Mouse (Mus musculus) limb, embryonic 13.5 days (tissue): ENCODE results near the gene Btbd16. TPM values are rescaled to one million over a fixed set of nuclear protein-coding genes. Genes with fewer than 3 reads are reported as not detected.

Experiments used
- ATAC-seq: fragments of 200-750 bp; cut with Nextera tagmentation; 2 replicates; pipeline ENCODE4 v1.8.0; 2017; ENCODE audit warnings: low read depth, moderate number of reproducible peaks, moderate TSS enrichment; ENCODE audit not compliant: low FRiP score
- H3K27ac ChIP-seq: fragments of 300-500 bp; sonication (generic); 2 replicates; pipeline ENCODE4 v1.5.1; 2015; ENCODE audit warnings: inconsistent platforms, mild to moderate bottlenecking, moderate library complexity
- H3K27me3 ChIP-seq: fragments of 300-500 bp; sonication (generic); 2 replicates; pipeline ENCODE4 v1.6.1; 2015; ENCODE audit warnings: mild to moderate bottlenecking, inconsistent platforms
- H3K36me3 ChIP-seq: fragments of 300-500 bp; sonication (generic); 2 replicates; pipeline ENCODE4 v1.6.1; 2015; ENCODE audit warnings: inconsistent platforms, mild to moderate bottlenecking, moderate library complexity
- H3K4me1 ChIP-seq: fragments of 300-500 bp; sonication (generic); 2 replicates; pipeline ENCODE4 v1.6.1; 2015; ENCODE audit warnings: inconsistent platforms
- H3K4me2 ChIP-seq: fragments of 300-500 bp; sonication (generic); replicated peaks from 2 replicates; pipeline ENCODE4 v1.6.1; 2015; ENCODE audit warnings: inconsistent platforms, mild to moderate bottlenecking, moderate library complexity
- H3K4me3 ChIP-seq: fragments of 300-500 bp; sonication (generic); 2 replicates; pipeline ENCODE4 v1.5.1; 2015; ENCODE audit warnings: moderate library complexity, mild to moderate bottlenecking, inconsistent platforms
- H3K9ac ChIP-seq: fragments of 300-500 bp; sonication (generic); 2 replicates; pipeline ENCODE4 v1.6.1; 2015; ENCODE audit warnings: mild to moderate bottlenecking, inconsistent platforms
- H3K9me3 ChIP-seq: fragments of 300-500 bp; sonication (generic); 2 replicates; pipeline ENCODE4 v1.6.1; 2016; ENCODE audit warnings: inconsistent platforms
- WGBS: fragments of 180-500 bp; shearing (Covaris S2); methylation state at CpG from one replicate; pipeline ENCODE4 v1.1.7; 2015; 5-methylcytosine and 5-hydroxymethylcytosine counted together
- polyA plus RNA-seq: library from polyadenylated mRNA; unstranded; fragments of >200 nt; fragmentation: Nextera tagmentation; extraction: Ambion mirVana; gene quantifications from 2 replicates; pipeline ENCODE4 v1.2.1, GENCODE M21; 2015

Btbd16 gene
- polyA plus RNA-seq, 1 experiment from 2014 or later, result 0.22 TPM

DNA sequence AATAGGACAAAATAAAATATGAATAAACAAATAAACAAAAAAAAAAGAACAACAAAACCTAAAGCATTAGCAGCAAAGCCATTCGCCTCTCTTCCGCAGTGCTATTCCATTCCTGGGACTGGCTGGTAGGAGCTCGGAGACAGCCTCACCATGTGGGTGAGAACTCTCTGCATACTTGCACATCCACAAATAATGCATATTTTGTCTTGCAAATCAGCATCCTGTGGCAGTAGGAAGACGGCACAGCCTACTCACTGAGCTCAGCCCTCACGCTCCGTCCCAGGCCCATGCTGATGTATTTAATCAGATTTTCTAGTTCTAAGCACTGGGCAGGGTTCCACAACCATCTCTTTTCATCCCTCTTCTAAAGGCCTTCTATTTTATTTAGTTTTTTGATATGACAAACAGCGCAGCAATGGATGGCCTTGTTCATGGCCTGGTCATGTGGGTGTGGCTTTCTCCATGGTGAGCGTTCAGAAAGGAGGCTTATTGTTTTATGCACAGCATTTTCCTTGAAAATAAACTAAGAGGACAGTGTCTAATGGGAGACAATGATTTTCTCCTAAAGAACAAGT is 29.5 kb downstream of the Btbd16 start:
- H3K4me2 ChIP-seq, result no peak overlapping the region
- H3K9ac ChIP-seq, result no peak overlapping the region
- H3K4me1 ChIP-seq, result no peaks in the 10 kb centered on the region
- ATAC-seq, result no peak
- no peaks in the 10 kb centered on the region for H3K9me3 ChIP-seq
- no peak overlapping the region for H3K4me3 ChIP-seq
- WGBS, result 92% methylated on average over 8 of the region's 8 CpGs
- no peak overlapping the region for H3K27ac ChIP-seq
- no peaks in the 10 kb centered on the region for H3K36me3 ChIP-seq
- H3K27me3 ChIP-seq, result no peaks in the 10 kb centered on the region

DNA sequence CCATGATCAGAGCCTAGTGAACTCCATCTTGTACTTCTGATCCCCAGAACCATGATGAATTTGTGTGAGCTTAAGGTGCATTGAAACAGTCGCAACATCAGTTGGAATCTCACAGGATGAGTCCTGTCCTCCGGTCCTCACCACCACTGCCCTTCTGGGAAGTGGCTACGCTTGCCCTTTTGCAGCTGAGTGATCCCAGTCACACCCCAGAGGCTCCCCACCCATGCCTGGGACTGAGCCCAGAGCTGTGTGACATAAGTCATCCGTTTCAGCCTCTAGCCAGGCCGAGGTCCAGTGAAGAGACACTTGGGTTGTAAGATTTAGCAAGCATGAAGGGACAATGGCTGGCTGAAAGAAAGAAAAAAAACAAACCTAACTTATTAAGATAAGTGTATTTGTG is 31.1 kb downstream of the Btbd16 start:
- no peak overlapping the region for H3K4me3 ChIP-seq
- H3K27me3 ChIP-seq, result no peaks in the 10 kb centered on the region
- no peaks in the 10 kb centered on the region for H3K4me1 ChIP-seq
- no peaks in the 10 kb centered on the region for H3K9me3 ChIP-seq
- WGBS, result 79% methylated on average over 5 of the region's 5 CpGs
- H3K9ac ChIP-seq, result no peak overlapping the region
- H3K4me2 ChIP-seq, result no peak overlapping the region
- no peak for ATAC-seq
- H3K36me3 ChIP-seq, result no peaks in the 10 kb centered on the region
- no peak overlapping the region for H3K27ac ChIP-seq

DNA sequence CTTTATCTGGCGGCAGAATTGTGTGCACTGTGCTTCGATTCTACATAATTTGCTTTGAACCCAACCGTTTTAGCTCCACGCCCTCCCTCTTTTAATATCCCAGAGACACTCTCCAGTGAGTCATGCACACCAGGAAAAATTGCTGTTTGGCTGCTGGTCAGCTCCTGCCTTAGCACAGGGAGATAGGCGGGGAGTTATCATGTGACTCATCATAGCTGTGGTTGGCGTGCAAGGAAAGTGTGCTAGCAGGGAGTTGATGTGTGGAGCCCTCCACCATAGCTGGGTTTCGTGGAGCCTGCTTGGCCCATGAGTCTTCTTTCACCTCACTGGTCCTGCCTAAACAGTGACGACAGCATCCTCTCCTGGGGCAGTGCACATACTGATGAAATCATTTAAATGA is 33.9 kb downstream of the Btbd16 start:
- Histone ChIP-seq H3K27me3 (no peaks in the 10 kb centered on the region), H3K27ac (no peak overlapping the region), H3K36me3 (no peaks in the 10 kb centered on the region), H3K9ac (no peak overlapping the region), H3K4me2 (no peak overlapping the region), H3K4me1 (no peaks in the 10 kb centered on the region), H3K9me3 (no peaks in the 10 kb centered on the region), H3K4me3 (no peak overlapping the region)
- no peak for ATAC-seq
- WGBS, result 76% methylated on average over 8 of the region's 8 CpGs

DNA sequence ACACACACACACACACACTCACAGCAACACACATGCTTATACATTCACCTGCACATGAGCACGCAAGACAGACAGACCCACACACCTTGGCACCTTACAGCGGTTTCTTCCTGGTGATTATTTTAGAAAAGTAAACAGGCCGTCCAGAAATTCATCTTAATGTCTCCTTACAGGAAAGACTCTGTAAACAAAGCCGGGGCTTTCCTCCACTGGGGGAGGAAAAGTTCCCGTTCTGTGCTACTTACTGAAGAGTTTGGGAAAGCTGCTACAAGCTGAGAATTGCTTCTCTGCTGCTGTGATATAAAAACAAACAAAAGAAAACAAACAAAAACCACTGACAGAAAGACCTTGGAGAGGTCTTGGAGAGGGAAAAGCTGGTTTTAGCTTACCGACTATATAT is 34.8 kb downstream of the Btbd16 start:
- no peak for ATAC-seq
- Histone ChIP-seq H3K9ac (no peak overlapping the region), H3K27ac (no peak overlapping the region), H3K4me1 (no peaks in the 10 kb centered on the region), H3K4me3 (no peak overlapping the region), H3K9me3 (no peaks in the 10 kb centered on the region), H3K36me3 (no peaks in the 10 kb centered on the region), H3K4me2 (no peak overlapping the region), H3K27me3 (no peaks in the 10 kb centered on the region)
- WGBS, result 67% methylated on average over 6 of the region's 6 CpGs

DNA sequence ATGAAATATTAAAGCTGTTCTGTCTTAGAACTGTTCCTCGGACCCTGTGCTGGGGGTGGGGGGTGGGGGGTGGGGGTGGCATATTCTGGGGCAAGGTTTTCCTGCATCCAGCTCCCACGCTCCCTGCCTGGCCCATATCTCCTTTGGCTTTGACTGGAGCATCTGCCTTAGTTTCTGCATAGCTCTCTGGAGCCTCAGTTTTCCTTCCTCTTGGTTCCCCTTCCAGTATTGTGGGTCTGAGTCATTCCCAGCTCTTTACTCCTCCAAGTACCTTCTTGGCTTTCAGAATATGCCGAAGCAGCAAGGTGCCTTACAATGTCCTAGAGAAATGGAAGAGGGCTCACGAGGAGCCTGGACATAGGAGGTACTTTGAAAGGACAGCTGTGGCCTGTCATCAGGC is 36.4 kb downstream of the Btbd16 start:
- Histone ChIP-seq H3K4me3 (no peak overlapping the region), H3K27ac (no peak overlapping the region), H3K36me3 (no peaks in the 10 kb centered on the region), H3K9me3 (no peaks in the 10 kb centered on the region), H3K4me1 (no peaks in the 10 kb centered on the region), H3K4me2 (no peak overlapping the region), H3K27me3 (no peaks in the 10 kb centered on the region), H3K9ac (no peak overlapping the region)
- ATAC-seq, result no peak
- WGBS, result 88% methylated on average over 4 of the region's 4 CpGs

DNA sequence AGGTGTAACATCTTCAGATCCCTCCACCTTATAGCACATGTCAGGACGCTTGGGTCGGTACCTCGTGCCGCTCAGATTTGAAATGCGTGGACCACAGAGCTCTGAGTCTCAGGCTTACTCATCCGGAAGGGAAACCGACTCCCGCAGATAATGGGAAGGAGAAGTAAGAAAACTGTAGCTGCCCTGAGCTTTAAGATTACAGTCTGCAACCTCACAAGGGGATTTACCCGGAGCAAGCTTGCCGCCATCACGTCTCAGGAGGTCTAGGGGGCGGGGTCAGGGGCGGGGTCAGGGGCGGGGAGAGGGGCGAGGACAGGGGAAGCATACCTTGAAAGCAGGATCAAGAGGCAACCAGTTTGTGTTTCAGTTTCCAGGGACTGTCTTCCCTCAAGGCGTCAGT is 38.5 kb downstream of the Btbd16 start:
- H3K4me2 ChIP-seq, result no peak overlapping the region; the same call in 1 of the 2 replicates
- 40% methylated on average over 16 of the region's 16 CpGs for WGBS
- H3K4me3 ChIP-seq, result no peak overlapping the region
- no peaks in the 10 kb centered on the region for H3K36me3 ChIP-seq
- no peaks in the 10 kb centered on the region for H3K27me3 ChIP-seq
- H3K9me3 ChIP-seq, result no peaks in the 10 kb centered on the region
- H3K27ac ChIP-seq, result no peak overlapping the region
- no peak for ATAC-seq
- H3K9ac ChIP-seq, result no peak overlapping the region
- no peaks in the 10 kb centered on the region for H3K4me1 ChIP-seq

DNA sequence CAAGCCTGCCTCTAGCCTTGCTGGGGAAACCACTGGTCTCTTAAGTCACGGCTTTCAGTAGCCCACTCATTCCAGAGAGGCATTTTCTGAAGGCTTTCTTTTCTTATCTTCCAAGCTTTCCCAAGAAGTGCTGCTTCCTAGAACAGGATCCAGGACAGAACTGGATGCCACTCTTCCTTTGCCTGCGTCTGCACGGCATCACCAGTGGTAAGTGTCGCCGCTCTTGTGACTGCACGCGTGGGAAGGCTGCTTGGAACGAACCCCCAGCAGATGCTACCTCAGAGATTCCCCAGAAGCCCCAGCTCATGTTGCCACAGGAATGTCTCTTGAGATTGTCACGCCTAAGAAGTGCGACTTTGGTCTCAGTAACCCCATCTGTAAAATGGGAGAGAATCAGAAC is 41.7 kb downstream of the Btbd16 start:
- H3K9me3 ChIP-seq, result no peaks in the 10 kb centered on the region
- H3K9ac ChIP-seq, result no peak overlapping the region
- ATAC-seq, result no peak
- WGBS, result 92% methylated on average over 10 of the region's 10 CpGs
- no peak overlapping the region for H3K4me2 ChIP-seq
- H3K4me3 ChIP-seq, result no peak overlapping the region
- H3K36me3 ChIP-seq, result no peaks in the 10 kb centered on the region
- H3K27ac ChIP-seq, result no peak overlapping the region
- H3K4me1 ChIP-seq, result no peaks in the 10 kb centered on the region
- H3K27me3 ChIP-seq, result no peaks in the 10 kb centered on the region

DNA sequence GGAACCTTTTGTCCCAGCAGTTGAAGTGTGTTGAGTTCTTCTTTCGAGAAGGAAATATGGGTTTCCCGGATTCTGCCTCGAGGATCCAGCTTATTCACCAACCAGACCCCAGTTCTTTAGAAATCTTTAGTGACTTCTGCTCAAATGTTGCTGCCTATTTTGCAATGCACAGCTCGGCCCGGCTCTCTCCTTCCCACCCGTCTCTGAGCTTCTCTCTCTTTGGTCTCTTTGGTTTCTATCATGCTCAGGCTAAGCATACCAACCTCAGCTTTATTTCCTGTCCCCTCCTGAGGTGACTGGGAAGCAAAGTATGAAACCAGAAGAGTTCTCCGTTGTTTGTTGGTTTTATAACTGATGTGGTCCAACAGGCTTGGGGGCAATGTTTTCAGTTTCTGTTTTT is 42.4 kb downstream of the Btbd16 start:
- Histone ChIP-seq H3K27me3 (no peaks in the 10 kb centered on the region), H3K9ac (no peak overlapping the region), H3K4me1 (no peaks in the 10 kb centered on the region), H3K4me3 (no peak overlapping the region), H3K4me2 (no peak overlapping the region), H3K27ac (no peak overlapping the region), H3K36me3 (no peaks in the 10 kb centered on the region), H3K9me3 (no peaks in the 10 kb centered on the region)
- WGBS, result 87% methylated on average over 7 of the region's 7 CpGs
- no peak for ATAC-seq

DNA sequence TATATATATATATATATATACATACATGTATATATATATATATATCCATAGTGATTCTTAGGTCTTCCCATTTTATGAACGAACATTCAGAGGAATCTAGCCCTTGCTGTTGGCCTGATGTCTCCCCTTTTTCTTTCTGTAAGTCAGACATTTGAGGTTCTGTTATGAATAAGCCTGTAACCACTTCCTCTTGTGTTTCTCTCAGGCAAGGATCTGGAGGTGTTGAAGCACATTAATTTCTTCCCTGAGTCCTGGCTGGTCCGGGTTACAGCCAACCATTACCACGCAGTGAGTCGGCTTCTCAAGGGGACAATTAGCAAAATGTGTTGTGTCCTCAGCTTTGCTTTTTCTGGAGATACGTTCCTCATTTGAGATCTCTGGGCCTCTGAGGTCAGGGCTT is 44.9 kb downstream of the Btbd16 start:
- ATAC-seq, result no peak
- WGBS, result 70% methylated on average over 5 of the region's 5 CpGs
- Histone ChIP-seq H3K4me3 (no peak overlapping the region), H3K27ac (no peak overlapping the region), H3K9me3 (no peaks in the 10 kb centered on the region), H3K27me3 (no peaks in the 10 kb centered on the region), H3K4me2 (no peak overlapping the region), H3K36me3 (no peaks in the 10 kb centered on the region), H3K9ac (no peak overlapping the region), H3K4me1 (no peaks in the 10 kb centered on the region)

DNA sequence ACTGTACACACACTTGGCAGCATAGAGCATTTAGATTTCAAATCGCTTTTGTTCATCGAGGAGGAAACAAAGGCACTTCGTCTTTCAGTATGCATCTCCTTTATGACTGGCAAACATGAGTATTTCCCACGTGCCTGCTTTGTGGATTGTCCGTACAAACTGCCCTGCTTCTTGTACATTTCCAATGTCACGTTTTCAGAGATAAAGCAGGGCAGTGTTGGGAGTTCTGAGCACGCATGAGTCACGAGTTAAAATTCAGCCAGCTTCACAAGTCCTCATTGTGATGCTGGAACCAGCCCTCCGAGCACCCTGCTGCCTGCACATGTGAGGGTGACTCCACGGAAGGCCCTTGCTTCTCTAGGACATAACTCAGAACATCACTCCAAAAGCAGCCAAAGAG is 45.8 kb downstream of the Btbd16 start:
- Histone ChIP-seq H3K4me2 (no peak overlapping the region), H3K27me3 (no peaks in the 10 kb centered on the region), H3K4me1 (no peaks in the 10 kb centered on the region), H3K9me3 (no peaks in the 10 kb centered on the region), H3K36me3 (no peaks in the 10 kb centered on the region), H3K9ac (no peak overlapping the region), H3K27ac (no peak overlapping the region), H3K4me3 (no peak overlapping the region)
- WGBS, result 88% methylated on average over 10 of the region's 10 CpGs
- ATAC-seq, result no peak

DNA sequence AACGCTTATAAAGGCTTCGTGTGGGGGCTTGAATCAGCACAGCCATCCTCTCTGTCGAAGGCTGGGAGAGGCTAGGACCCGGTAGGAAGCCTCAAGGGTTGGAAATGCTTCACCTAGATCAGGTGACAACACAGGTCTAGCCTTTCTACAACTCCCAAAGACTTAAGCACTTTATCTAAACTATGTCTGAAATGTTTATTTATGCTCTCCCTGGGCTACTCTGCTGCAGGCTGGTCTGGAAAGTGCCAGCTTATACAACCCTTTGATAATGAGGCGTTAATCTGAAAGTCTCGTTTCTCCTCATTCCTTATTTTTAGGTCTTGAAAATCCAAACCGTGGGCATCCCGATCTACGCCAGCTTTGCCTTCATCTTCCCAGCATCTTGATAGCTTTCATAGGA is 50.1 kb downstream of the Btbd16 start:
- no peak overlapping the region for H3K9ac ChIP-seq
- no peaks in the 10 kb centered on the region for H3K4me1 ChIP-seq
- no peak overlapping the region for H3K4me2 ChIP-seq
- no peaks in the 10 kb centered on the region for H3K9me3 ChIP-seq
- no peak overlapping the region for H3K27ac ChIP-seq
- no peak for ATAC-seq
- no peak overlapping the region for H3K4me3 ChIP-seq
- 61% methylated on average over 9 of the region's 9 CpGs for WGBS
- H3K27me3 ChIP-seq, result no peaks in the 10 kb centered on the region
- no peaks in the 10 kb centered on the region for H3K36me3 ChIP-seq

DNA sequence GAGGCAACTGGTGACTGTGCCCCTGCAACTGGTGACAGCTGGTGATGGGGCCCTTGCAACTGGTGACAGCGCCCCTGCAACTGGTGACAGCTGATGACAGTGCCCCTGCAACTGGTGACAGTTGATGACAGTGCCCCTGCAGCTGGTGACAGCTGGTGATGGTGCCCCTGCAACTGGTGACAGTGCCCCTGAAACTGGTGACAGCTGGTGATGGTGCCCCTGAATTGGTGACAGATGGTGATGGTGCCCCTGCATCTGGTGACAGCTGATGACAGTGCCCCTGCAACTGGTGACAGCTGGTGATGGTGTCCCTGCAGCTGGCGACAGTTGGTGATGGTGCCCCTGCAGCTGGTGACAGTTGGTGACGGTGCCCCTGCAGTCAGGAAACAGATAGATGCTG is 52.5 kb downstream of the Btbd16 start:
- Histone ChIP-seq H3K9ac (no peak overlapping the region), H3K4me2 (no peak overlapping the region), H3K36me3 (no peaks in the 10 kb centered on the region), H3K4me1 (no peaks in the 10 kb centered on the region), H3K4me3 (no peak overlapping the region), H3K27me3 (no peaks in the 10 kb centered on the region), H3K27ac (no peak overlapping the region), H3K9me3 (no peaks in the 10 kb centered on the region)
- ATAC-seq, result no peak
- 76% methylated on average over 3 of the region's 3 CpGs for WGBS

DNA sequence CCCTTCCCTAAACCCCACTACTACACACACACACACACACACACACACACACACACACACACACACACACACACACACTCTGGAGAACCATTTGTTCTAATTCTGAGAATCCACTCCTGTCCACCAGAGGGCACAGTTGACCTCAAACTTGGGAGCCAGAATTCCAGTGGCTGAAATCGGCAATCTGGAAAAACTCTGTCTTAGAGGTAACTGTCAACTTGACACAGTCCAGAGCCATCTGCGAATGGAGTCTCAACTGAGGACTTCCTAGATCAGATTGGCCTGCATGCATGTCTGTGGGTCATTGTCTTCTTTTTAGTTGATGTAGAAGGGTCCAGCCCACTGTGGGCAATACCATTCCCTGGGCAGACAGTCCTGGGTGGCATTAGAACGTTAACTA is 53.6 kb downstream of the Btbd16 start:
- no peak overlapping the region for H3K4me3 ChIP-seq
- no peaks in the 10 kb centered on the region for H3K9me3 ChIP-seq
- ATAC-seq, result no peak; the same call in 1 of the 2 replicates
- H3K36me3 ChIP-seq, result no peaks in the 10 kb centered on the region
- H3K4me2 ChIP-seq, result no peak overlapping the region
- no peak overlapping the region for H3K27ac ChIP-seq
- H3K27me3 ChIP-seq, result no peaks in the 10 kb centered on the region
- no peaks in the 10 kb centered on the region for H3K4me1 ChIP-seq
- no peak overlapping the region for H3K9ac ChIP-seq
- 37% methylated on average over 3 of the region's 3 CpGs for WGBS
